Mouse (Mus musculus): ENCODE results near the gene Gm49387.

DNA sequence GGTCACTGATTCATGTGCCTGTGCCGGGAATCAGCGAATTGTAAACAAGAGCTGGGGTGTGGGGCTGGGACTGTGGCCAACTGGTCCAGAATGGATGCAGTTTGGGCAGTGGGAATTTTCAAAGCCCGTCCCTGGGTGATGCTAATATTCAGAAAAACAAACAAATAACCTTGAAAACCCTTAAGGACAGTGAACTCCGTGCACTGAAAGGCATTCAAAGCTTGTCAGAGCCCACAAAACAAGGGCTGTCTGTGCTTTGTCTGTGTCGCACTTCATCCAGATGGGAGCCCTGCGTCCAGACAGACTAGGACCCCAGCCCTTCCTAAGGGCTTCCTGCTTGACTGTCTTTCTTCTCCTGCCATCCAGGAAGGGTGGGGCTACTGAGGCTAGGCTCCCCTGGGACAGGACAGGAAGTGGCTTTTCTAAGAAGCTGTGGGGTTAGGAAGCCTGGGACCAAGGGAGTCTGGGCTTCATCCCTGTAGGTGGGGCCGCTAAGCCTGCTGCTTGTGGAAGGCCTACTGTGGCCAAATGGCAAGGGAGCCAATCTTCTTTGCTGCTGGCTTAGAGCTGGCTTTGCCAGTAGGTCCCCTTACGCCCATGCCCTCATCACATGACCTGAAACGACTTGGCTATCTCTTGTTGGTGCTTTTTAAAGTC, 22.0 kb upstream of the Gm49387 start:
- TF ChIP-seq CTCF (IDR thresholded peaks at IDR 0.05; ENCODE audit: low read depth) (no peak), EP300 (IDR thresholded peaks at IDR 0.05; ENCODE audit: low read depth) (peak; percentile 46; the same call in 1 of the 2 replicates)

Data from heart, postnatal 0 days (tissue).